Mouse (Mus musculus): ENCODE measurements around the gene Pacs2. TPM values are rescaled to one million over a fixed set of nuclear protein-coding genes. Genes with fewer than 3 reads are reported as not detected.
A peak's percentile ranks its signal among the peaks of the same experiment; 100 is the strongest.

Gene Pacs2
- total and polyA plus RNA-seq, 3 experiments, result 29.8 to 69.7 (median 62.5) TPM

- peak in 1 of 2 experiments; percentile 50; a peak in 2 of 4 replicates for TF ChIP-seq EP300 (IDR thresholded peaks at IDR 0.05; ENCODE audit: low read depth in 1 of 2, low read length in 2 of 2)
- 0 out of 2 replicates have a peak, but pooled peaks have one; percentile 55 for TF ChIP-seq MYC (IDR thresholded peaks at IDR 0.05; ENCODE audit: low read depth, low read length)
- TF ChIP-seq SIN3A (IDR thresholded peaks at IDR 0.05; ENCODE audit: low read length), result peak; percentile 42; the same call in 1 of the 2 replicates
- peak; percentile 30; the same call in 1 of the 2 replicates for TF ChIP-seq ETS1 (IDR thresholded peaks at IDR 0.05; ENCODE audit: low read depth, low read length)
- peak; percentile 46; the same call in 1 of the 2 replicates for TF ChIP-seq TCF12 (IDR thresholded peaks at IDR 0.05; ENCODE audit: low read depth, low read length)
- TF ChIP-seq MXI1 (IDR thresholded peaks at IDR 0.05; ENCODE audit: low read depth, low read length), result peak; percentile 35; the same call in 1 of the 2 replicates
- no peak for TF ChIP-seq JUND (IDR thresholded peaks at IDR 0.05; ENCODE audit: low read depth, low read length)
- TF ChIP-seq TAL1 (IDR thresholded peaks at IDR 0.05; ENCODE audit: low read length), result 0 out of 2 replicates have a peak, but pooled peaks have one; percentile 19
- no peak for TF ChIP-seq CHD2 (IDR thresholded peaks at IDR 0.05; ENCODE audit: low read length)
- peak; percentile 43; the same call in 1 of the 2 replicates for TF ChIP-seq GATA1 (IDR thresholded peaks at IDR 0.05; ENCODE audit: low read depth, low read length)
- TF ChIP-seq E2F4 (IDR thresholded peaks at IDR 0.05; ENCODE audit: borderline replicate concordance, low read depth, low read length), result no peak
- peak; percentile 65; the same call in 1 of the 2 replicates for TF ChIP-seq MAX (IDR thresholded peaks at IDR 0.05; ENCODE audit: low read length)
- no peaks in the 10 kb centered on the region for H3K27me3 ChIP-seq (ENCODE audit: control insufficient read depth in 1 of 2, insufficient read depth in 2 of 2, low read length in 2 of 2)
- H3K36me3 ChIP-seq (ENCODE audit: control insufficient read depth in 1 of 2, insufficient read depth in 2 of 2, low read length in 2 of 2), result peaks cover 0 to 20% of the 10 kb centered on the region in 2 experiments; a peak in 2 of 4 replicates
- no peaks in the 10 kb centered on the region for H3K9me3 ChIP-seq (replicated peaks; ENCODE audit: insufficient read depth, low read length)
- DNase-seq (ENCODE audit: low read depth, low spot score), result peak; percentile 53
- H3K4me1 ChIP-seq (ENCODE audit: control insufficient read depth in 1 of 2, insufficient read depth in 2 of 2, low read length in 2 of 2), result peaks cover 15 to 23% of the 10 kb centered on the region in 2 experiments
- no peak overlapping the region for H3K9ac ChIP-seq (ENCODE audit: control insufficient read depth, low read depth, low read length, poor library complexity, severe bottlenecking)
- no peaks in the 10 kb centered on the region for H3K79me2 ChIP-seq (ENCODE audit: control insufficient read depth, insufficient read depth, low read length, poor library complexity)
- no peak overlapping the region for H3K27ac ChIP-seq (ENCODE audit: control insufficient read depth, low read depth, low read length)
- H3K4me3 ChIP-seq (ENCODE audit: control insufficient read depth in 1 of 2, insufficient read depth in 1 of 2, low read depth in 2 of 2, low read length in 2 of 2), result no peak overlapping the region
These were observed 22.7 kb downstream of the Pacs2 start for GRCm38 (mm10) chr12:113036996-113037395.

DNA sequence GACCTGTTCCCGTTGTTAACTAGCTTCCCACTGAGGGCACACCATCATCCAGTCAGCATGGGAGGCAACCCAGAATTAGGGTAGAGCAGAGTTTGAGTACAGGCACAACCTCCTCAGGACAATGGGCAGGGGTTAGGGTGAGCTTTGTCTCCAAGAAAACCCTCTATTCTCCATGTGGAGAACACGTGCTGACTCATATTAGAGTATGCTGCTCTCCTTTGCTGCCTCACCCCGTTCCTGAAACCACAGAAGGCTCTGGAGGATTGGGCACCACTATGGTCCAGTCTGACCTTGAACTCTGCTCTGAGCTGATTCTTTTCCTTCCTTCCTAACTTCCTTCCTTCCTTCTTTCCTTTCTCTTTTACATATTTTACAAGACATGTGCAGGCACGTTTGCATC lies 24.1 kb downstream of the Pacs2 start:
- H3K9ac ChIP-seq (ENCODE audit: control insufficient read depth, low read depth, low read length, poor library complexity, severe bottlenecking), result no peak overlapping the region
- H3K9me3 ChIP-seq (replicated peaks; ENCODE audit: insufficient read depth, low read length), result no peaks in the 10 kb centered on the region
- H3K79me2 ChIP-seq (ENCODE audit: control insufficient read depth, insufficient read depth, low read length, poor library complexity), result no peaks in the 10 kb centered on the region
- H3K4me3 ChIP-seq (ENCODE audit: control insufficient read depth in 1 of 2, insufficient read depth in 1 of 2, low read depth in 2 of 2, low read length in 2 of 2), result no peak overlapping the region
- H3K27me3 ChIP-seq (ENCODE audit: control insufficient read depth in 1 of 2, insufficient read depth in 2 of 2, low read length in 2 of 2), result no peaks in the 10 kb centered on the region
- peaks cover 0 to 32% of the 10 kb centered on the region in 2 experiments; a peak in 2 of 4 replicates for H3K36me3 ChIP-seq (ENCODE audit: control insufficient read depth in 1 of 2, insufficient read depth in 2 of 2, low read length in 2 of 2)
- no peak for DNase-seq (ENCODE audit: low read depth, low spot score)
- no peak for TF ChIP-seq ZKSCAN1 (IDR thresholded peaks at IDR 0.05; ENCODE audit: low read depth, low read length)
- TF ChIP-seq MAZ (IDR thresholded peaks at IDR 0.05; ENCODE audit: low read depth, low read length), result no peak
- no peak for TF ChIP-seq KAT2A (conservative IDR thresholded peaks at IDR 0.05; ENCODE audit: low read depth, low read length)
- TF ChIP-seq TBP (IDR thresholded peaks at IDR 0.05; ENCODE audit: low read depth, low read length), result no peak
- TF ChIP-seq BHLHE40 (IDR thresholded peaks at IDR 0.05; ENCODE audit: borderline replicate concordance, low read depth, low read length), result no peak
- no peak for TF ChIP-seq MYC (IDR thresholded peaks at IDR 0.05; ENCODE audit: low read depth, low read length)
- TF ChIP-seq ZMIZ1 (IDR thresholded peaks at IDR 0.05; ENCODE audit: low read depth, low read length), result no peak
- TF ChIP-seq GATA1 (IDR thresholded peaks at IDR 0.05; ENCODE audit: low read depth, low read length), result no peak
- no peak for TF ChIP-seq MYB (IDR thresholded peaks at IDR 0.05; ENCODE audit: low read depth, low read length)
- peaks cover 26 to 31% of the 10 kb centered on the region in 2 experiments for H3K4me1 ChIP-seq (ENCODE audit: control insufficient read depth in 1 of 2, insufficient read depth in 2 of 2, low read length in 2 of 2)
- H3K27ac ChIP-seq (ENCODE audit: control insufficient read depth, low read depth, low read length), result no peak overlapping the region

Data from MEL (cell line).